Comparison of ENCODE assay signal across 26 mouse cellular contexts in genomic region chr12:8189722-8190121, GRCm38 (mm10). TPM values are rescaled to one million over a fixed set of nuclear protein-coding genes. Genes with fewer than 3 reads are reported as not detected.
DNase-seq lines count a peak whose midpoint lies in the region; ATAC-seq and TF ChIP-seq lines count a peak whose summit lies in the region.
"Had no signal": no experiment of that assay in that cellular context is flagged by ENCODE, and none has a peak within 500 bp of the region (broad histone marks: within the 10 kb centered on the region; RNA-seq: fewer than 3 reads in every experiment).

No protein-coding gene starts in this region.

- no peak for TF ChIP-seq POLR2A in liver, adult 2 months (IDR thresholded peaks at IDR 0.05; ENCODE audit: extremely low read depth, insufficient read depth, low read length)

- no peak overlapping the region for H3K27ac ChIP-seq in liver, adult 2 months (replicated peaks; ENCODE audit: insufficient read depth, low read depth, low read length)
- H3K27ac ChIP-seq in liver, postnatal 0 days (ENCODE audit: low read depth) = no peak overlapping the region
- no peak overlapping the region for H3K27ac ChIP-seq in stomach, postnatal 0 days (replicated peaks)
- H3K27ac ChIP-seq: forebrain, embryonic 10.5 days; forebrain, embryonic 13.5 days; gastrocnemius, adult 2 months; heart, adult 2 months; hindbrain, embryonic 12.5 days; hindbrain, embryonic 15.5 days; intestine, embryonic 15.5 days had no signal

- no peak overlapping the region for H3K9ac ChIP-seq in liver, adult 2 months (ENCODE audit: low read depth, low read length)
- H3K9ac ChIP-seq in liver, postnatal 0 days (replicated peaks) = no peak overlapping the region
- H3K9ac ChIP-seq in stomach, postnatal 0 days (ENCODE audit: low read length) = no peak overlapping the region
- H3K9ac ChIP-seq: forebrain, embryonic 13.5 days; hindbrain, embryonic 12.5 days; hindbrain, embryonic 15.5 days; intestine, embryonic 15.5 days had no signal

- no peak overlapping the region for H3K4me2 ChIP-seq in liver, postnatal 0 days (ENCODE audit: low read depth, low read length)
- H3K4me2 ChIP-seq in stomach, postnatal 0 days (replicated peaks; ENCODE audit: low read depth) = no peak overlapping the region
- H3K4me2 ChIP-seq: forebrain, embryonic 13.5 days; heart, embryonic 11.5 days; hindbrain, embryonic 12.5 days; hindbrain, embryonic 15.5 days; intestine, embryonic 15.5 days had no signal

- H3K79me2 ChIP-seq in liver, adult 2 months (ENCODE audit: control insufficient read depth, insufficient read depth, low read length) = no peaks in the 10 kb centered on the region

- no peaks in the 10 kb centered on the region for H3K27me3 ChIP-seq in liver, adult 2 months (ENCODE audit: control insufficient read depth, insufficient read depth, low read length)
- H3K27me3 ChIP-seq in liver, postnatal 0 days (ENCODE audit: insufficient read depth, low read length) = no peaks in the 10 kb centered on the region
- H3K27me3 ChIP-seq in stomach, postnatal 0 days (ENCODE audit: control insufficient read depth, insufficient read depth, low read length) = no peaks in the 10 kb centered on the region
- H3K27me3 ChIP-seq: CH12.LX; forebrain, embryonic 13.5 days; hindbrain, embryonic 12.5 days; hindbrain, embryonic 15.5 days; intestine, embryonic 15.5 days had no signal

- H3K4me3 ChIP-seq in liver, adult 2 months (ENCODE audit: insufficient read depth, low read depth, low read length) = no peak overlapping the region
- no peak overlapping the region for H3K4me3 ChIP-seq in liver, postnatal 0 days (ENCODE audit: low read depth, low read length)
- no peak overlapping the region for H3K4me3 ChIP-seq in stomach, postnatal 0 days (ENCODE audit: low read depth, low read length)
- H3K4me3 ChIP-seq: forebrain, embryonic 10.5 days; forebrain, embryonic 13.5 days; gastrocnemius, adult 2 months; heart, adult 2 months; hindbrain, embryonic 12.5 days; hindbrain, embryonic 15.5 days; intestine, embryonic 15.5 days had no signal

- H3K9me3 ChIP-seq in liver, postnatal 0 days (ENCODE audit: low read length) = no peaks in the 10 kb centered on the region
- no peaks in the 10 kb centered on the region for H3K9me3 ChIP-seq in stomach, postnatal 0 days (ENCODE audit: control insufficient read depth, low read length)
- H3K9me3 ChIP-seq: forebrain, embryonic 10.5 days; forebrain, embryonic 13.5 days; hindbrain, embryonic 12.5 days; hindbrain, embryonic 15.5 days; intestine, embryonic 15.5 days had no signal

- WGBS in liver, adult 2 months = 23% methylated on average over 3 of the region's 3 CpGs
- 49% methylated on average over 3 of the region's 3 CpGs for WGBS in liver, postnatal 0 days (ENCODE audit: insufficient replicate concordance)
- WGBS in stomach, postnatal 0 days = 38% methylated on average over 3 of the region's 3 CpGs

- no peak for ATAC-seq in liver, postnatal 0 days
- 0 out of 2 replicates have a peak, but pooled peaks have one; percentile 18 for ATAC-seq in common myeloid progenitor, adult 5-6 weeks (replicated peaks; ENCODE audit: low read depth, poor library complexity, severe bottlenecking)
- 0 out of 2 replicates have a peak, but pooled peaks have one; percentile 32 for ATAC-seq in stomach, postnatal 0 days (ENCODE audit: low FRiP score, low TSS enrichment)
- ATAC-seq: activated CD4-positive, CD25-positive, alpha-beta regulatory T cell, adult 4 months; forebrain, embryonic 13.5 days; forebrain, embryonic 16.5 days; intestine, embryonic 15.5 days had no signal

- H3K4me1 ChIP-seq in liver, adult 2 months (ENCODE audit: control insufficient read depth, insufficient read depth, low read length) = peaks cover 2% of the 10 kb centered on the region; the same call in 1 of the 2 replicates
- no peaks in the 10 kb centered on the region for H3K4me1 ChIP-seq in liver, postnatal 0 days (ENCODE audit: insufficient read depth)
- H3K4me1 ChIP-seq in stomach, postnatal 0 days (replicated peaks; ENCODE audit: control insufficient read depth, insufficient read depth) = no peaks in the 10 kb centered on the region
- H3K4me1 ChIP-seq: forebrain, embryonic 10.5 days; forebrain, embryonic 13.5 days; hindbrain, embryonic 12.5 days; hindbrain, embryonic 15.5 days; intestine, embryonic 15.5 days had no signal

- peak; percentile 56 for DNase-seq in liver, adult 2 months (ENCODE audit: extremely low read depth, low read depth, low spot score)
- no peak for DNase-seq in liver, postnatal 0 days
- DNase-seq in stomach, postnatal 0 days (ENCODE audit: low spot score) = no peak
- DNase-seq in cerebellum, adult 11 months = no peak
- DNase-seq in heart, adult 8-10 months (ENCODE audit: low spot score) = no peak
- DNase-seq: adrenal gland, postnatal 10 days; adrenal gland, postnatal 36 days; B cell, adult 2 months; cerebellum, adult 2 months; cerebellum, adult 9-11 months; cerebellum, postnatal 36 days; gastrocnemius, adult 2 months; gastrocnemius, postnatal 14 days; heart, adult 2 months; kidney, adult 11 months had no signal

- H3K36me3 ChIP-seq in liver, adult 2 months (ENCODE audit: control insufficient read depth, insufficient read depth, low read length) = no peaks in the 10 kb centered on the region
- no peaks in the 10 kb centered on the region for H3K36me3 ChIP-seq in liver, postnatal 0 days (replicated peaks; ENCODE audit: insufficient read depth, low read length)
- no peaks in the 10 kb centered on the region for H3K36me3 ChIP-seq in stomach, postnatal 0 days (ENCODE audit: control insufficient read depth, insufficient read depth, low read length)
- H3K36me3 ChIP-seq: forebrain, embryonic 10.5 days; G1E; hindbrain, embryonic 12.5 days; hindbrain, embryonic 15.5 days; intestine, embryonic 15.5 days had no signal

- no peak for TF ChIP-seq CTCF in liver, adult 2 months (IDR thresholded peaks at IDR 0.05; ENCODE audit: low read depth, low read length)
- TF ChIP-seq CTCF in liver, postnatal 0 days (IDR thresholded peaks at IDR 0.05; ENCODE audit: low read depth) = no peak
- TF ChIP-seq CTCF in stomach, postnatal 0 days (IDR thresholded peaks at IDR 0.05; ENCODE audit: low read depth) = no peak

- TF ChIP-seq EP300 in liver, postnatal 0 days (IDR thresholded peaks at IDR 0.05; ENCODE audit: low read depth) = no peak
- no peak for TF ChIP-seq EP300 in stomach, postnatal 0 days (optimal IDR thresholded peaks at IDR 0.05)

RNA-seq across cellular contexts. Expression of gene Ldah, which starts 18.2 kb away (rescaled TPM):
- total RNA-seq in liver, adult 2 months (2014; rRNA removed) = 30.3 and 34.8 TPM in 2 replicates
- polyA plus RNA-seq in liver, adult 2 months (2012; rRNA removed) = 22.5 and 30.5 TPM in 2 replicates
- polyA plus RNA-seq in liver, postnatal 0 days (2015; fragmentation: Nextera tagmentation; extraction: Ambion mirVana) = 22.3 and 23.9 TPM in 2 replicates
- total RNA-seq in common myeloid progenitor, adult 5-6 weeks (2017) = 34.9 and 42.9 TPM in 2 replicates
- polyA plus RNA-seq in stomach, postnatal 0 days (2015; fragmentation: Nextera tagmentation; extraction: Ambion mirVana) = 58.9 and 64.2 TPM in 2 replicates
- total RNA-seq in heart, adult 8-10 months (2022) = 10 to 100 TPM; 22.5 to 30.8 (median 28.1) TPM
- polyA plus RNA-seq: G1E had no signal
